Mouse (Mus musculus) MEL-GATA-1-ER (cell line): ENCODE results near the gene Lipi.

Experiments
- DNase-seq: peaks from one replicate; pipeline ENCODE4 v3.0.0-alpha.2; 2012; ENCODE audit warnings: low read depth; ENCODE audit errors: extremely low read depth

Lipi gene

DNA sequence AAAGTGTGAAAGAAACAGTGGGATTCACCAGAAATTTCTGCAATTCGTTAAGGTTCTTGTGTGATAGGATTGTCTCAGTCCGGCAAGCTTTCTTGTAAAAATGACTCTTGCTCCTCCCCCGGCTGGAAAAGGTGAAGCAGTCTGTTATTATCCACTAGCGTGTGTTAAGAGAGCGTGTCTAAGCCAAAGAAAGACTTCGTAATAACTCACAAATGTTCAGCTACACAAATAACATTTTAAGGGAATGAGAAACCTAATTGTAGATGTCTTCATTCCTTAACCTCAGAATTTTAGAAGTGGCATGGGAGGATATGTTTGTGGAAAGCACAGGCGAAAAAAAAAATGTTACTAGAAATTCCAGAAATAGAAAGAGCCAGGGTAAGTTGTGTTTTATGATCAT is at the start of gene Lipi:
TSS of gene Lipi (minus strand) at position 101 of the 400 bp plus-strand sequence.
- no peak for DNase-seq

DNA sequence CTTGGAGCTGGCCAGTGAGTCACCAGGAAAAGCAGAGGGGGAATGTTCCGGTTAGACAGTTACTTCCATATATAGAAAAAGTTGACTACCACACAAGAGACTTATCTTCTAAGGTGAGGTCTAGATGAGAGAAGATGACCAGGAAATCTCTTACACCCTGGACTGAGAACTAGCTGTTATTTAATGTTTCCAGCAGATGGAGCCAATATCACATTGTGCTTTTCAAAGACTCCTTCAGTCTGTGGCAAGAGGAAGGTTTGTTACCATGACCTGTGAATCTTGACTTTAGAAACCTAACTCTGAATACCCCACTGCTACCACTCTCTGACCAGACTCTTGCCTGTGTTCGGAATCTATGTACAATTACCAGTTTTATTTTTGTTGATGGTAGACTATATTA is 42.0 kb upstream of the Lipi start:
- no peak for DNase-seq

DNA sequence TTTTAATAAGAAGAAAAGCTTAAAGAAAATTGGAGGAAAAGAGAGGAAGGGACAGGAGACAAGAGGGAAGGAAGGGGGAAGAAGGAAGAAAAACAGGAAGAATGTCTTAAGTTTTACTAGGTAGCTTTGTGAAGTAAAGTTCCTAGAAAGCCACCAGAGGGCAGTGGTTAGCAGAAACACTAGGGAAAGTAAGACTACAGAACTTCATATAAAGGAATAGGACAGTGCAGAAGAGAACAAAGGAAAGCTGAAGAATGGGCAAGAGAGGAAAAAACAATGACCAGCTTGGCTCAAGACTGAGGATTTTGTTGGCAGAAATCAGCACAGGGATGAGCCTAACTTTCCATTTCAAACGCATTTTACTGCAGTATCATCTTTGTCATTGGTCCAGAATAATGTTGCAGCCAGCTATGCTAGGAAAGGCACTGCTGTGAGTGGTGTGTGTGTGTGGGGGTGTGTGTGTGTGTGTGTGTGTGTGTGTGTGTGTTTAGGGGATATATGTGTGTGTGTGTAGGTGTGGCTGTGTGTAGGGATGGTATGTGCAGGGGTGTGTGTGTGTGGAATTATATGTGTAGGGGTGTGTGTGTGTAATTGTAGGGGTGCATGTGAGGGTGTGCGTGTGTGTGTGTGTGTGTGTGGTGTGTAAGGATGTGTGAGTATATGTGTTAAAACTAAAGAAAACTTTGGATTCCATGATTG is 31.9 kb upstream of the Lipi start:
- DNase-seq, result peak; percentile 55

DNA sequence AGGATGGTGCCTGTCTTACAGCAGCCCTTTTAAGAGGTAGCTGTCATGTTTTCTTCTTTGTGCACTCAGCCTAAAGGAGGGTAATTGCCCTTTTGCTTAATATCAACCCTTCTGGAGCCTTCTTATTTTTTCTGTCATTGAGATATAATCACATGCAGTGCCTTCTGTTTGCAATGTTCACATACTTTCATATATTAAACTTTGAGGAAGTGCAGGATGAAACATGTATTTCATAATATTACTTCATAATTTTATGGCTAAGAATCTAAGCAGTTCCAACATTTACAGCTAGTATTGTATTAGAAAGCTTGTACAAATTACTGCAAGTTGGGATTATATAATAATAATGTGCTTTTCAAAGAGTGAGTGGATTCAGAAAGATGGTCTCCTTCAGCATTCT is 26.7 kb upstream of the Lipi start:
- DNase-seq, result no peak

DNA sequence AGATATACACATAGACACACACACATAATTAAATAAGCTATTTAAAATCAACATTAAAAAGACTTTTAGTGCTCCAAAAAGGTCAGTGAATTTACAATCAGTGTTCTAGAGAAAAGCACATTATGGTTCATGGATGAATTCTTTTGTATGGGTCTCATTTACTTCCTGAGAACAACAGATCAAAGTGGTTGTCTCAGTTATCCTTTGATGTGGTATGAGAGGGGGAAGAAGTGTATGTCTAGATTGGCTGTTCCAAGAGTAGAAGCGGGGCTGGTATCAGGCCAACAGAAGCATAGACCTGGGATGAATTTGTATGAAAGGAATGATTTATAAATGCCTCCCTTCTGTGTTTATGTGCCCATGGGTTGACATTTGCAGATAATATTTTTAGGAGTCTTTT is 20.6 kb upstream of the Lipi start:
- DNase-seq, result no peak

DNA sequence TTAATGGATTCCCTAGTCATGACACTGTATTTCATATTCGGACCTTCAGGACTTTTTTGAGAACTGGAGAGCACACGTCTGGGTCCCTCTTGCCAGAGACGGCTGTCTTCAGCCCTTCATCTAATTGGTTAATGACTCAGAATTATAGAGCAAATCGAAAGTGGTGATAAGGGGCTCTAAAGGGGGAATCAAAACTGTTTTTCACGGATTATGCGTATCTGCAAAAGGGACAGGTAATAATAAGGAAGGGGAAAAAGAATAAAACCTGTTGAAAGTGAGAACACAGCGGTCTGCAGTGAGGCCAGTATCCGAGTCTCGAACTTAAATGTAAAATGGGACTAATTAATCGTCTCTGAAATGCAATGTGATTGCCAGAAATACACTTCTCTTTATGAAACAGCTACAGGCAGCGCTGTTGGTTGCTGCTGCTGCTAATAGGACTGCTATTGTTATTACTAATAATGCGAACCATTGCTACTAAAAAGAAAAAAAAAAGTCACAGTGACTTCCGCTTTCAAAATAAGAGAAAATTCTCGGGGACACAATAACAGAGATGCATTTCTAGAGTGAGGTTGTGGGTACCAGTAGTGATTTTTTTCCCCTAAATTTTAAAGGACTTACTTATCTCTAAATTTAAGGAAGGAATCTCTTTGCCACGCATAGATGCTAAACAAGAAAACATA is 7.8 kb upstream of the Lipi start:
- DNase-seq, result peak; percentile 43

DNA sequence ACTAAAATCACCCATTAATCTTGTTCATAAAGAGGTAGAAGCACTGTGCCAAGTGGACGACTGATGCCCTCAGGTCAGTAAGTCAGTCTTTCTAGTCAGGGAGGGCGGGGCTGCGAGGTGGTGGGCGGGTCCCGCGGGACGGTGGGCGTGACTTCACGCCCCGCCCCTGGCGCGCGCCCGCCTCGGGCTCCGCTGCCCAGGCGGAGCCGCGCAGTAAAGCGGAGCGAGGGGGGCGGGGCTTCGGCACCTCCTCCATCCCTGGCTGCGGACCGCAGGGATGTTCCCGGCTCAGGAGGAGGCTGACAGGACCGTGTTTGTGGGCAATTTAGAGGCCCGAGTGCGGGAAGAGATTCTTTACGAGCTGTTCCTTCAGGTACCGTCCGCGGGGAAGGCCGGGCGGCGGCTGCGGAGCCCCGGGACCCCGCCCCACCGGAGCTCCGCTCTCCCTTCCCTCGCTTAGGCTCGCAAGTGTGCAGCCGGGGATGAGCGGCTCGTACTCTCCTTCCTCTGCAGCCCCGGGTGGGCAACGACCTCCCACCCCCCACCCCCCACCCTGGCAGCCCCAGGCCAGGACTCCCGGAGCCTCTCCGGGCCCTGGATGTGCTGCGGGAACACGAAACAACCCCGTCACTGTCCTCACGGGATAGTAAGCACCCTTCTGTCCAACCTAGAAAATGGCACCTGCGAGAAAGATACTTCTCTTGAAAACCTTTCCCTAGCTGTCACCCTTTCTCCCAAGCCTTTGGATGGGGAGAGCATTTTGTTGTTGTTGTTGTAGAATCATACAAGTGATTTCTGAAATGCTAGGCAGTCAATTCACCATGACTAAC is 7.0 kb upstream of the Lipi start, which contains the start of gene Rbm11:
TSS of gene Rbm11 (plus strand) at position 174 of the 830 bp plus-strand sequence.
- DNase-seq, result peak; percentile 34

DNA sequence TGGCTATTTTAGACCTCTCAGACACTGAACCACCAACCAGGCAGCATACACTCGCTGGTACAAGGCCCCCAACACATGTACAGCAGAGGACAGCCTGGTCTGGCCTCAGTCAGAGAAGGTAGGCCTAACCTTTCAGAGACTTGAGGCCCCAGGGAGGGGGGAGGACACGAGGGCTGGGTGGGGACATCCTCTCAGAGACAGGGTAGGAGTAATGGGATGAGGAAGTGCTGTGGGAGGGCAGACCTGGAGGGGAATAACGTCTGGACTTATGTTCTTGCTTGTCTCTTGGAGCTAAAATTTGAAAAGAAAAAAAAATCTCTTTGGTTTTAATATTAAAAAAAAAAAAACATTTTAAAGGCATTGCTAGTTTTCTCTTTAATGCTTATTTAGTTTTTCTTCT is 605 bp upstream of the Lipi start:
- no peak for DNase-seq

DNA sequence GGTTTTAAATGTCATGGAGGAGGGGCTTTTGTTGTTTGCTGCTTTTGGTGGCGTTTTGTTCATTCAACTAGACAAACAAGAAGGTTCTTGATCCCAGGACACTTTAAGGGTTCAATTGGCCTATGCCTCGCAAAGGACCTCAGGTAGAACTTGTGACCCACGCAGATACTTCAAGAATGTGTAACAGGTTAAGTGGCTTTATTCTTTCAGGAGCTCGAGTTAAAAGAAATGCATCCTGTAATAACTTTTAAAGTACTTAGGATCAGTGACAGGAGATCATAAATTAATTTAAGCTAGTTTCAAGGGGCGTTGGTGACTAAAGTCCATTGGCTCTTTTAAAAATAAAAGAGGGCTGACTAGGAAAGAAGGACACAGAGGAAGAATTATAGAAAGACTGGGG is 3.6 kb downstream of the Lipi start:
- no peak for DNase-seq

DNA sequence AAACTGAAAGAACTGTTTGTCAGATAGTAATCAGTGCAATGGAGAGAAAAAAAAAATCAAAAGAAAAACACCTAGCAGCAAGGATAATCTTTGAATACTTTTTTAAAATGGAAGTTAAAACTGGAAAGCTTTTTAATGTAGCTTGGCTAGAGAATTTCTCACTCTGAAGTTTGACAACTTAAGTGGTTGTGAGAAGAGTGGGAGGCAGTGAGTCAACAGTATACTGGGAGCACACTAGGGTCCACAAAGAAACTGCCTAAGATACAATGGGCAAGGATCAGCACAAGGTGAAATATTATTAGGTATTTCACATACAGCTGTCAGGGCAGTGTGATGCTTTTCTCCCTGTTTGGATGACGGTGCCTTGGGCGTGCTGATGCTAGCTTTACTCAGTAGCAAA is 23.0 kb downstream of the Lipi start:
- DNase-seq, result no peak

DNA sequence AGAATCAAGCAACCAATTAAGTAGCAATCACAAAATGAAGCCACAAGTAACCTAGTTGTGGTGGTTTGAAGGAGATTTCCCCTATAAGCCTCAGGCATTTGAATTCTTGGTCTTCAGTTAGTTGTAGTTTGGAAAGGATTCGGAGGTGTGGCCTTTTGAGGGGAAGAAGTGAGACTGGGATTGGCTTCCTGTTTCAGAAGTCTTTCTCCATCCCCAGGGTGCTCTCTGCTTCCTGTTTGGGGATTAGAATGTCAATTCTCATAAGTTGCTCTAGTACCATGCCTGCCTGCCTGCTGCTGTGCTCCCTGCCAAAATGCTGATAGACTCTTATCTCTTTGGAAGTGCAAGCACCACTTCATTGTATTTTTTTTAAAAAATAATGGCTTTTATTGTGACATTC is 40.6 kb downstream of the Lipi start:
- no peak for DNase-seq

DNA sequence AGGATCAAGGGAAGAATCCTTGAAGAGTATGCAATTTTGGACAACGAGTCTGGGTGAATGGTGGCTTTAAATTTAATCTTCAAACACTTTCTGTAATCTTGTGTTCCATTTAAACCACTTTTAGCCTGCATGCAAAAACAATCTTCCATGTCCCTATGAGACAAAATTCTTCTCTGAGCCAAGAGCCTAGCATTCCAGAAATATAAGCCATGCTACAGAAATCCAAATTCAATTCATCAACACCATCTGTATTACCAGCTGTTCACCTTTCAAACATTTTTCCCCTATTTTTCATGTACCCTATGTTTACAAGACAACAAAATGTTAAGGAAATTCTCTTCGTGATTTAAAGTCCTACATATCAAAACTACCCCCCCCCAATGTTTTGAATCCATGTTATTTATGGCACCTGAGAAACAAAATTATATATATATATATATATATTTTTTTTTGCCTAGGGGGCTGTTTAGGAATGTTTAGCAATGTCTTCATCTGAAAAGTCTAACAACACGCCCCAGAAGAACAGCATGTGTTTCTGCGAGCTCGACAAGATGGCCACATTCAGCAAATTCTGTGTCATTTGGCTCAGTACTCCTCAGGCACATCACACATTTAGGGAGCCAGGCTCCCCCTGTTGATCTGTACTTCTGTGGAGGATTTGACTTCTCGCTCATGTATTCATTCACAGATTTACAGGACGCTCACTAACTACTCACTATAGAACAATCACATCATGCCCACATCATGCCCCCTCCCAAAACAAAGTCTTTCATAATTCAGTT is 47.9 kb downstream of the Lipi start:
- no peak for DNase-seq

DNA sequence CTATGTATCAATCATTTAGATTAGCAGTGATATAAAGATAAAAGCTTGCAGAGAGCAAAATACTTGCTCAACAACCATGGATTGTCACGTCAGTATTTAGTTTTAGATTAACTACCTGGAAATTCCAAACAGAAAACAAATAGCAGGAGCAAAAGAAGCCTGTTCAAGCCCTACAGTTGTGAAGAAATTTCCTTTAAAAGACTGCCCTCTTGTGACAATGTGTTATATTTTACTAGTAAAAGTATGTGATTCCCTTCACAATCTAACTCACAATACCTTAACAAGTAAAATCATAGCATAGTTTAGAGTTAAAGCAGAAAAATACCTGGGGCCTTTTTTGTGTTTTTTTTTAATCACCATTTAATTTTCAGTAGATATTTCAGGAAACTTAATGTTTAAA is 54.2 kb downstream of the Lipi start:
- DNase-seq, result no peak

DNA sequence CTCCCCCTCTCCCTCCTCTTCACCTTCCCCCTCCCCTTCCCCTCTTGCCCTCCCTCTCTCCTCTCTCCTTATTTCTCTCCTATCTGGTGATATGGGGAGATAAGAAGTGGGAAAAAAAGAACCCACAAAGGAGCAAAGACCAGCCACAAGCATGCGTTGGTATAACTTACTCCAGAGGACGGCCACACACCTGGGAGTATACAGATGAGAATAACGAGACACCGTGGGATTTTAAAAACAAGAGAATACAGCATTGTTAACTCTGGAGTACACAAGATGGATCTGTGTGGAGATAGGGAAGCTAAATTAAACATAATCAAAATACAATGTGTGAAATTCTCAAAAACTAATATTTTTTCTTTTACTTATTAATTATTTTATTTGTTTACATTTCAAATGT is 89.3 kb downstream of the Lipi start:
- no peak for DNase-seq
